Mouse (Mus musculus) urinary bladder, postnatal 25 days (tissue): Measurements from ENCODE around the gene Cd63.

Experiments used
- DNase-seq: peaks from one replicate; pipeline ENCODE4 v3.0.0; 2022; ENCODE audit warnings: low spot score

Cd63 gene

DNA sequence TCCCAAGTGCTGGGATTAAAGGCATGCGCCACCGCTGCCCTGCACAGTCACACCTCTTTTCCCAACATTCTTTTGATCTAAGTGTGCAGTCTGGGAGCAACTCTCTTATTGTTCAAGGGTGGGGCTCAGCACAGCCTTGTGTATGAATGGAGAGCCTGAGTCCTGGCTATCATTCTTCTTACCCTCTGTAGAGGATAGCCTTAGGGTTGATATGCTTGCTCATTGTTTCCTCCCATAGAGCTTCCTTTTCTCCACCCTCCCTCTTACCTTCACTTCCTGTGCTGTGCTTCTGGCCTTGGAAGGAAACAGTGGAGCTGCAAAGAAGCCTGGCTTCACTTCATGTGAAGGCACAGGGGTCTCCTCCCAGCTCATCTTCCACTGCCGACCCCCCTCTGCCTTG, at the start of gene Cd63:
Gene Cd63, plus strand, starts transcription at position 292 of the 400 bp plus-strand sequence.
- no peak for DNase-seq

DNA sequence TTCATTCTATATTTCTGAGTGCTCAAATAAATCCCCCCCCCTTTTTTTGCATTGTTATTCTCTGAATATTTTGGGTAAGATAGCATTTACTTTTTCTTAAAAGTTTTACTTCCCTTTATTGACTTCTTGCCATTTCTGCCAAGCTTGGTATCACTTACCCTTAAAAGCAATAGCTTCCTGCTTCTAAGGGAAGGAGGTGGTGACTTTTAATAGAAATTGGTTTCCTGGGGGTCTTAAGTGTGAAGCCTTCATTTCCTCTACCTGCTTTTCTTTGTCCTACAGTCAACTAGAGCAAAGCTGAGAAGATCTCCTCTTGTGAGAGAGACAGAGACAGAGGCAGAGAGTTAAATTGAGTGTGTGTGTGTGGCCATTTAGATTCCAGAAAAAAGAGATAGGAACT, 39.6 kb upstream of the Cd63 start:
- DNase-seq: no peak

DNA sequence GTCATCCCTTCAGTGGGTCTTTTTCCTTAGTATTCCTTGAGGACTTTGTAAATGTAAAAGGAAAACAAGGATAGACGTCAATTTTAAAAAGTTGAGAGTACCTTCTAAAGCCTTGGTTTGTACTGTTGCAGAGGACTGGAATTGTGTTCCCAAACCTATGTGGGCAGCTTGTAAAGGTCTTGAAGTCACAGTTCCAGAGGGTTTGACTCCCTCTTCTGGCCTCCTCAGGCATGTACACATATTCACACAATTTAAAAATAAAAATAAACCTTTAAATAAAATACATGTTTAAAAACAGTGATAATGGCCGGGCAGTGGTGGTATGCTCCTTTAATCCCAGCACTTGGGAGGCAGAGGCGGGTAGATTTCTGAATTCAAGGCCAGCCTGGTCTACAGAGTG, 34.7 kb upstream of the Cd63 start:
- DNase-seq: no peak

DNA sequence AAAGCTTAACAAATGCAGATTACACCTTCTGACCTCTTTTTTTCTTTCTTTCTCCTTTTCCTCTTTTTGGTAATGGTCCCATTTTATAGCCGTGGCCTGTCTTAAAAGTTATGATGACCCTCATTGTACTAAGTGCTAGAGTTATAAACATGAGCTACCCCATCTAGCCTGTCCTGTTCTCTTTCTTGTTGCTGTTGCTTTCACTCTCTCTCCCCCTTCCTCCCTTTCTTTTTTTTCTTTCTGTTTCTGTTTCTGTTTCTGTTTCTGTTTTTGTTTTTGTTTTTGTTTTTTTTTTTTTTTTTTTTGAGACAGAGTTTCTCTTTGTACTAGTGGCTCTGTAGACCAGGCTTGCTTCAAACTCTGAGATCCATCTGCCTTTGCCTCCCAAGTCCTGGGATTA, 34.3 kb upstream of the Cd63 start:
- DNase-seq: no peak

DNA sequence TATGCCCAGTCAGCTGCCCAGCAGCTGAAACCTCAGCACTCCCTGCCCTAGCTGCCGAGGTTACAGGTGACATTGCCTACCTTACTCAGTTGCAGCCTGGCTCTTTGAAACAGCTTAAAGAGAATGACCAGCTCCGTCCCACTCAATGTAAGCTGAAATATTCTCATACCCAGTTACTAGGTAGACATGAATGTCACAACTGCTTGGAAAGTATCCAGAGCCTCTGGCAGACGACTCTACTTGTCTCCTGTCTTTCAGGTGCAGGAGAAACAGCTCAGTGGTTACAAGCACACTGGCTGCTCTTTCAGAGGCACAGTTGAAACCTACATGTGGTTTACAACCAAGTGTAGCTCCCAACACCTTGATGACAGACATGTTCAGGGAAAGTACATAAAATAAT, 30.4 kb upstream of the Cd63 start:
- no peak for DNase-seq

DNA sequence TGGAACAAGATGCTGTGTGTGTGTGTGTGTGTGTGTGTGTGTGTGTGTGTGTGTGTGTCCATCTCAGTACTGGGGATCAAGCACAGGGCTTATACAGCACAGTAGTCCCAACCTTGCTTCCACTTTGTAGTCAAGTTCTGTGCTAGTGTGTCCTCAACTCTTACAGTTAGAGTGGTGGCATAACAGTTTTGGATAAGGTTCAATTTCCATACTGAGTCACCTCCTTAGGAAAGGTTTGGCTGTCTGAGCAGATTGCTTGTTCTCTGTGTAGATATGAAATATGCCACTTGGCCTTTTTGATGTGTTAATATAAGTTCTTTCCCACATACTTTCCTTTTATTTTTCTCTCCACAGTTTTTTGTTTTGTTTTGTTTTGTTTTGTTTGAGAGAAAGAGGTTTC, 22.5 kb upstream of the Cd63 start:
- no peak for DNase-seq

DNA sequence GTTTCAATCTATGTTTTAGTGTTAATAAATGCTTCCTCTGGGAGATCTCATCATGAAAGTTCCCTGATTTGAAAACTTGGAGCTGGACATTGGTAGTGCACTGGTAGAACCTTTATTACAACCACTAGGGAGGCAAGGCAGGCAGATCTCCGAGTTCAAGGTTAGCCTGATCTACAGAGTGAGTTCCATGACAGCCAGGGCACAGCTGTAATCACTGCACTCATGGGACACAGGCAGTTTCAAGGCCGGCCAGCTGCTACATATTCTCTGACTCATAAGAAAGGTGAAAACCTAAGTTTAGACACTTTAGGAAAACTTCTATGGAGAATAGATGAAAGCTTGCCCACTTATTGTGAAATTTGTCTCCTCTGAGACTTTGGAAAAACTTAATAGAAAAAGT, 22.0 kb upstream of the Cd63 start:
- no peak for DNase-seq

DNA sequence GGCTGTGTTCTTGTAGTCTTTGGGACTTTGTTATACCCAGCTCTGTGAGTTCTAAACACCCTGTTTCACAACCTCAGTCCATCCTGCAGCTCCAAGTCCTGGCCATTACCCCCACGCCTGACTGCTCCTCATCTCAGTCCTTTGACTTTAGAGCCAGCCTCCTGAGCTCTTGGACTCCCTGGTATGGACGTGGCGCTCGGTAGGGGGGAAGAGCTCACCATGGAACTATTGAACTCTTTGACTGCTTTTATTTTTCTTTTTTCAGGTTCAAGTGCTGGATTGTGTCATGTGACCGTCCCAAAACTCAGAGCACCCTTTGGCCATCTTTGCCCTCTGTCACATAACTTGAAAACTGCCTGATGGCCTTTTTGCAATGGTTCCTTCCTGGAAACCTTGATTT, 18.7 kb upstream of the Cd63 start:
- DNase-seq: no peak

DNA sequence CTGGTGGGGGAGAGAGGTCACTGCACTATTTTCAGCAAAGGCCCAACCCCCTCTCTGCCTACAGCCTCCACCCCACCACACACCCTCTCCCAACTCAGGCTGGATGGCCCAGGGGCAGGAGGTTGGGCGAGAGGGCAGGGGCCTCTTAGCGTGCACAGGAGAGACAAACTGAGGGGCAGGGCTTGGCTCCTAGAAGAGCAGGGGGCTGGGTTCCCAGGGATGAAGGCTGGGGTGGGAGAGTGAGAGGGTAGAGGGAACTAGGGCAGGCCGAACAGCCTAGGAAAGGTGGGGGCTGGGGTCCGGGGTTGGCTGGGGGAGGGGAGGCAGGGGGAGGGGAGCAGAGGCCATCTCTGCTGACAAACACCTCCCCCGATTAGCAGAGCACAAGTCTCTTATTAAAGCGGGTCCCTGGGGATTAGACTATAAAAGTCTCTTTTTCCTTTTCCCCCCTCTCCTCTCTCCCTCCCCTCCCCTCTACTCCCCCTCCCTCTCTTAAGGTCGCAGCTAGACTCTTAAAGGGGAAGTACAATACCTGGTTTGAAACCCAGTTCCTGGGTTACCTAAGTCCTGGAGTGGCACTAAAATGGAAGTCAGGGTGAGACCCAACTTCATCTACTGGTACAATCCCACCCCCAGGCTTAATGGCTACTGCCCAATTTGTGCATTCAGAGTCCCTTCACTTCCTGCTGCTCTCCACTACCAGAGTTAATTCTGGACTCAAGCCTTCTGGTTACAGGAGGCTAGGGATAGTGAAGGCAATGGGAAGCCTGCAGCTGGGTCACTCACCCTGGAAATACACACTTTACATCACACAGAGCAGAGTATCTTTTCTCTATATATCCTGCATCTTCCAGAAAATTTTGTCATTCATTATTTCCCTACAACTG, 11.6 kb upstream of the Cd63 start:
- DNase-seq: no peak

DNA sequence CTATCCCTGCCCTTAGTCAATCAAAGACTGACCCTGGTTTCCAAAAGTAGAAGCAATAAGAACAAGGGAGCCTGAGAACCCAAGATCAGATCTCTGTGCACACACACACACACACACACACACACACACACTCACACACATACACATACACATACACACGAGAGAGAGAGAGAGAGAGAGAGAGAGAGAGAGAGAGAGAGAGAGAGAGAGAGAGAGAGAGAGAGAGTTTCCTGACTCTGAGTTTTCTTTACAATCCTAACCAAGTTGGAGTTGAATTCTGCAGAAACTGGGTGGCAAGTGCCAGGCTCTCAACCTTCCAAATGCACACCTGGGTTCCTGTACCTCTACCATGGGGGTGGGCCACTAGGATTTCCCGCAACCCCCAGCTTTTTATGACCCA, 10.9 kb upstream of the Cd63 start:
- DNase-seq: no peak

DNA sequence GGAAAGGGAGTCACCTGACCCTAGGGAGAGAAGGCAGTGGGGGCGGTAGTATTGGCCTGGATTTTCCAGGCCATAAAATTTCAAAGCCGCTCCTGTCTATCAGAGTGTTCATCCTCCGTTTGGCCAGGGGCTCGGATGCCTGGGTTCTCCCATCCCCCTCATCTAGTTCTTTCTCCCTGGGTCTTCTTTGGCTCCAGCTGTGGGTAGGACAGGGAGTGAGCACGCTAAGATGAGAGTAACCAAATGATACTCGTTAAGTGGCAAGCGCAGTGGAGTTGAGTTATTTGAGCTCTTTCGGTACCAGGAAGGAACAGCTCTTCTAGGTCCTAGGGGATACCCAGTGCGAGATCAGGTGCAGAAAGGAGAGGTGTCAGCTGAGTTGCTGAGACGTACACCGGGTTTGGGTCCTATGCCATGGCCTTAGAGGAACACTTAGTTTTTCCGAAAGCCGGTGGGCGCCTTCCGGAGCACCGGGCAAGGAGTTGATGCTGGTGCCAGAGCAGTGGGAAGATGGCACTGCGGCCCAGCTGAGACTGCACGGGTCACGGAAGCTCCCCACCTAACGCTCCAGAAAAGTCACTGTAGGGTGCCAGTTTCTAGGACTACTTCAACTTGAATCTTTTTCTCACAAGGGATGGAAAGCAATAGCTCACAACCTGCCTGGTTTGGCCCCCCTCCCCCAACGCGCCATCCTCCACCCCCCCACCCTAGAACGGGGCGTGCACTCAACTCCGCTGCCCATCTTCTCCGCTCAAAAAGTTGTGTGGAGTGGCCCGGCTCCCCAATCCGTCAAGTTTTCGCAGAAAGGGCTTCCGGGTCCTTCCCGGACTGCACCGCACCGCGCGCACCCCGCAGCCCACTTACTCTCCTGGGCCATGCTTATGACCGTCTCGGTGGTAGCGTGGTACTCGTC, 10.2 kb upstream of the Cd63 start:
- no peak for DNase-seq

DNA sequence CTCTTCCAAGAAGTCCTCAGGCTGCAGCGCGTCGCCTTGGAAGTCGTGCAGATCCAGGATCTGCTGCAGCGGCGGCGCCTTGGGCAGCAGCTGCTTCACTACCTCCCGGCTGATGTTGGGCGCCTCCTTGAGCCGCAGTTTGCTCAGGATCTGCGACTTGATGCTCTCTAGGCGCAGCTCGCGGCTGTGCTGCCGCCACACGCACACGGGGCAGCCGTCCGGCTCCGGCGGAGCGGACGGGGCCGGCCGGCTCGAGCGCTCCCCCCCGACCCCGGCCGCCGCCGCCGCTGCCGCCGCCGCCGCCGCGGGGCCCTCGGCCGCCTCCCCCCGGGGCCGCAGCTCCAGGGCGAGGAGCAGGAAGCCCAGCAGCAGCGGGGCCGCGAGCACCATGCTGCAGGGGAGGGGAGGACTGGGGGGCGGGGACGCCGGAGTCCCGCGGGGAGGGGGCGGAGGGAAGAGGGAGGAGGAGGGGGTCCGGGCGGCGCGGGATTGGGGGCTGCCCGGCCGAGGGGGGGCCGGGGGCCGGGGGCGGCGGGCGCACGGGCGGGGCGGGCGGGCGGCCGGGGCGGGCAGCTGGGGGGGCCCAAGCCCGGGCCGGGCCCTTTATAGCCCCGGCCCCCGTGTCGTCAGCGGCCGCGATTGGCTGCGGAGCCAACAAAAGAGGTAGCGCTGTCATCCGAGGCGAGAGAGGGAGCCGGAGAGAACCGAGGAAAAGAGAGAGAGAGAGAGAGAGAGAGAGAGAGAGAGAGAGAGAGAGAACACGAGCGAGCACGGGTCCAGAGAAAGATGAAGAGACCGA, 9.3 kb upstream of the Cd63 start, which contains the start of gene Gdf11:
Gene Gdf11, minus strand, starts transcription at position 423 of the 799 bp plus-strand sequence.
- DNase-seq: no peak

DNA sequence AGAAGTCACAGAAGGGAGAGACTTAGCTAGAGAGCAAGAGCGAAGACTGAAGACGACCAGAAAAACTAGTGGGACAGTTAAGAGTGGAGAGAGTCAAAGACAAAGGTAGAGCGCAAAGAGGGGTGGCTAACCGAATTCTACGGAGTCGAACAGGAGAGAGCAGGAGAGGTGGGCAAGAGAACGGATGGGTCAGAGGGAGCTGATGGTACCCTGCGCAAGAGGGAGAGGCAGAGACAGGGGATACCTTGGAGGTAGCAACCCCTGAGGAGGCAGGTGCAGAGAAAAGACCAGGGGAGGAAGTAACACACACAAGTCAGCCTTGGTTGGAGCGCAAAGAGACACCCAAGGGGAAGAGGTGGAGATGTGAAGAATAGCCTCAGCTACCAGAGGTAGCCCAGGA, 8.5 kb upstream of the Cd63 start:
- no peak for DNase-seq

DNA sequence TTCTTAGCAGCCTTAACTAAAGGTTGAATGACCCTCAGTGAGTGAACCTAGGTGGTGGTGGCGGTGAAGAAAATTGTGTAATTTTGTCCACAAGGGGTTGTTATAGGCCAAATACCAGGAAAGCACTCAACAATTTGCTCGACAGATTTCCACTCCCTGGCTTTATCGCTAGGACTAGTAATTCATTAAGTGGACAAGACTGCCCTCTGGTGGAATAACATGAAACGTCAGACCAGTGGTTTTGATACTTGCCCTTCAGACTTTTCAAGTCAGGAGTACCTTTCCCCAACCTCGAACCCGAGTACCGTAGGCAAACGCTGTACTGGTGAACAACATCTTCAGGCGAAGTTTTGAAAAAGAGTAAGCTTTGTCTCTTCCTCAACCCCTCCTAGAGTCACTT, 5.4 kb upstream of the Cd63 start:
- DNase-seq: peak; percentile 61

DNA sequence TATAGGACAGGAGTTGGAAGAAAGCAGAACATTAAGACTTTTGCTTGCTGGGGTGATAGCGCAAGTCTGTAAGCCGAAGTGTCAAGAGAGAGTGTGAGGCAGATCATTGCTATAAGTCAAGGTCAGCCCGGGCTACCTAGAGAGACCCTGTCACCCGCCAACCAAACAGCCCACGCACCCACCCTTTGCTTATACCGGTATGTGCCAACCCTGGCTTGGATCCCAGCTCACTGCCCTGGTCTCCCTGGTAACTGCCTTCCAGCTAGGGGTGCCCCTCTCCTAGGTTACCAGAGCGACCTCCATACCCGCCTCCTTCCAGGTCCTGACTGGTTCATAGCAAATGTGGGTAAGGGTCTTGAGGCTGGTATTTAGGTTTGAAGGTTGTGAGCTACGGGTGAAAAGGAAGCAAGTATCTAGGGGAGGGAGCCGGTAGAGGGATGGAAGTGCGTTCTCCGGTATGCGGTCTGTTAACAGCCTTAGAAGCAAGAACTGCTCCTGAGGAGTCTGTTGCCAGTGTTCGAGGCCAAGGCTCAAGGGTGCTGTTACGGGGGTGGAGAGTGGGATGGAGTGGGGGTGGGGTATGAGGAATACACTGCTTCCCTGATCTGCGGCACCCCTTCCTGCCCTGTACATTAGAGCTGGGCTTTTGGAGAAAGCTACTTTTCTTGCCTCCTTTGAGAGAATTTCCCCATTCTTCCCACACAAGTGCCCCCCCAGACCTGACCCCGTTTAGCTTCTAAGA, 4.7 kb upstream of the Cd63 start:
- no peak for DNase-seq

DNA sequence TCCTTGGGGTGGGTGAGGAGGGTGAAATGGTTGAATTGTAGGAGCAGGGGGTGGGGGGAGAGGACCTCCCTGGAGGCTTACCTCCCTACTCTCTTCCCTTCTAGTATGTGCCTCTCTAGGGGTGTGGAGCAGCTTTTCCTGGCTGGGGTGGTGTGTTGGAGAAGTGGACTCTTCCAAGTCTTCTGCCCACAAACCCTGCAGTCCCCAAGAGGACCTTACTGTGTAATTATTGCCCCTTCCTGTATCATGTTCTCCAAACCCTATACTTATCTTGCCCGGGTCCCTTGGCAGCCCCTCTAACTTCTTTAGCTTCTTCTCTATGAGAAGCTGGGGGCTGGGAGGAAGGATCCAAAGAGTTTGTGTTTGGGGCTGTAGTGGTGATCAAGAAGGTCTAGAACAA, 4.0 kb upstream of the Cd63 start:
- no peak for DNase-seq

DNA sequence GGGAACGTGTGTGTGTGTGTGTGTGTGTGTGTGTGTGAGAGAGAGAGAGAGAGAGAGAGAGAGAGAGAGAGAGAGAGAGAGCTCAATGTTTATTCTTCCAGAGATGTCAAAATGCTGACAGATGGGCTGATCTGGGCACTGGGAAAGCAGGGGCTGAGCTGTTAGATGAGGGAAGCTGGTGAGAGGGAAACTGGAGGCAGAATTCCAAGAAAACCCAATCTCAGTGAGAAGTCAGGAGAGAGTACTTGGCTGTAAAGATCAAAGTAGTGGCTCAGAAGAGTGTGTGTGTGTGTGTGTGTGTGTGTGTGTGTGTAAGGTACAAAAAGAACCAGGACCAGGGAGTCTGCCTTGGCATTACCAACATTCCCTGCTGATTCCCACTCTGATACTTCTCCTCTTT, 3.3 kb upstream of the Cd63 start:
- DNase-seq: no peak

DNA sequence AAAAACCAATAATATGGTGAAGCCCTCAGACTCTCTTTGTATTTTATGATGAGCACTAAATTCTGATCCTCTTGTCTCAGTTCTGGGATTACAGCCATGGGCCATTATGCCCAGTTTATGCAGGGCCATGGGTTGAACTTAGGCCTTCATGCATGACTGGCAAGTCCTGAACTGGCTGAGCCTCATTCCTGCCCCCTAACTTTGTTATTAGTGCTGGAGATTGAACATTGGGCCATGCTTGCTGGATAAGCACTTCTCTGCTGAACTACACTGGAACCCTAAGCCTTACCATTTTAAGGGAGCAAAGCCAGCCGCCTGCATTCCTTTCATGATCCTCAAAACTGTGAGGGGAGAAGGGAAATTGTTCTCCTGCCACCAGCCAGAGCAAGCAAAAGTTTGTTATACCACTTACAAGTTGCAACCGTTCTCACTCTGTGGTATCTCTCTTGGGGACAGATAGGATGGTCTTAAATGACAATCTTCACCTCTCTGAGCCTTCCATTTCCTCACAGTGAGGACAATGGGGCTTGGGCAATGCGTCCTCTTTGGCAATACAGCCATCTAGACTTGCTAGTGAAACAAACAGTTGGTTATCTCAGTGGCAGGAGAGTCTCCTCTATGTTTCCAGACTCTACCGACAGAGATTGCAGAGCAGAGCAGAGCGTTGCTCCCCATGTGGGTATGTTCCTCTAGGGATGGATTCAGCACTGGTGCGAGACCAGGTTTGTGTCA, 864 bp upstream of the Cd63 start:
- DNase-seq: no peak

DNA sequence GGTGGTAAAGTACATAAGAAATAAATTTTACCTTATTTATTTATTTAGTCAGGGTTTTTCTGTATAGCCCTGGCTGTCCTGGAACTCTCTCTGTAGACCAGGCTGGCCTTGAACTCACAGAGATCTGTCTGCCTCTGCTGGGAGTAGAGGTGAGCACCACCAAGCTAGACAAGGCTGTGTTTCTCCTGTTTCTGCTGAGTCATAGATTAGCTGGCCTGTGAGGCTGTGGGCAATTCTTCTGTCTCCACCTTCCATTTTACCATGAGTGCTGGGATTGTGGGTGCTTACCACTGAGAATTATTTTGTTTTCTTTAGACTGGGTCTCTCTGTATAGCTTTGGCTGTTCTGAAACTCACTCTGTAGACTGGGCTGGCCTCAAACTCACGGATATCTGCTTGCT, 620 bp downstream of the Cd63 start:
- no peak for DNase-seq

DNA sequence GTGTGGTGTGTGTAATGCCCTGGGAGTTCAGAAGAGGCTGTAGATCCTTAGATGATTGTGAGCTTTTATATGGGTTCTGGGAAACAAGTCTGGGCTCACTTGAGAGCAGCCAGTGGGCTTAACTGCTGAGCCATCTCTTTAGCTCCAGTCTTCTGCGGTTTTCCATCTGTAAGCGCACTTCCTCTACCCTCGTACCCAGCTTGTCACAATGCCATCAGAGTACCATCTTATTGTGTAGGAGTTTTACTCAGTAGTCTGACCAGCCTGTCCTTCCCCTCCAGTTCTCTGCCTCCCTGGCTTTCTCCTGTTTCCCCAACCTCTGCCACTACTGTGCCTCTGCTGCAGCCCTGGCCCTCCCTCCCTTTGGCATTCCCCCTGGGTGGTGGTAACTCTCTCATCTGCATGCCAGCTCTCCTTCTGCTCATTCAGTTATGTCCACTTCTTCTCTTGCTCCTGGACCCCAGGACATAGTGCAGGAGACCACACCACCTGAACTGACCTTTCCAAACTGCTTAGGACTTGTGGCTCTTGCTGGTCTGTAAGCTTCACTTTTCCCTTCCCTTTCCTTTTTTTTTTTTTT, 1.7 kb downstream of the Cd63 start:
- no peak for DNase-seq

DNA sequence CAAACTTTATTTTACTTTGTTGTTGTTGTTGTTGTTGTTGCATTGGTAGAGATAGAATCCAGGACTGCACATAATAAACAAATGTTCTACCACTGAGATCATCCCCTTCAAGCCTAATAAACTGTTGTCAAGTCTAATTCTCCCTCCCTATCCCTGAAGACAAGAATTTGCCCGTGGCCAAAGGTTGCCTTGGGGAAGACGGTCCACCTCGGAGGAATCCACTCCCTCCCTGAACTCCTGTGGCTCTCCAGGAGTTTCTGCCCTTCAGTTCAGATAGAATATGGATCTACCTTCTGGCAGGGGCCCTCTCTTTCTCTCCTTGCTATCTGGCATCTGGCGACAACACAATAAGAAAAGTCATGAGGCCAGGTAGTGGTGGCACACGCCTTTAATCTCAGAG, 4.0 kb downstream of the Cd63 start:
- no peak for DNase-seq
